Mouse (Mus musculus) liver, embryonic 14.5 days (tissue): ENCODE results near the gene A930004D18Rik. TPM values are rescaled to one million over a fixed set of nuclear protein-coding genes. Genes with fewer than 3 reads are reported as not detected.

Source experiments
- ATAC-seq: fragments of 200-750 bp; cut with Nextera tagmentation; 2 replicates; pipeline ENCODE4 v1.8.0; 2017; ENCODE audit warnings: moderate number of reproducible peaks, mild to moderate bottlenecking, moderate library complexity; ENCODE audit not compliant: insufficient read depth
- DNase-seq, 3 experiments: peaks; one replicate each; pipeline ENCODE4 v3.0.0-alpha.2; 2012 to 2013; ENCODE audit warnings: low read depth in 3 of 3, low spot score in 3 of 3
- H3K27ac ChIP-seq: fragments of 300-500 bp; sonication (generic); 2 replicates; pipeline ENCODE4 v1.5.1; 2014; ENCODE audit warnings: moderate library complexity, mild to moderate bottlenecking, control low read depth, inconsistent platforms
- H3K27me3 ChIP-seq: fragments of 300-500 bp; sonication (generic); 2 replicates; pipeline ENCODE4 v1.6.1; 2014; ENCODE audit warnings: mild to moderate bottlenecking, low read length, moderate library complexity; ENCODE audit not compliant: control insufficient read depth, insufficient read depth
- H3K36me3 ChIP-seq: fragments of 300-500 bp; sonication (generic); replicated peaks from 2 replicates; pipeline ENCODE4 v1.6.1; 2014; ENCODE audit warnings: low read depth; ENCODE audit not compliant: control insufficient read depth, insufficient read depth
- H3K4me1 ChIP-seq, 2 experiments: fragments of 200-500 bp in 1 of 2; fragments of 300-500 bp in 1 of 2; sonication (generic) in 1 of 2; replicated peaks; 2 replicates each; pipeline ENCODE4 v1.6.1; 2012 to 2014; ENCODE audit warnings: antibody characterized with exemption in 1 of 2, inconsistent platforms in 1 of 2, low read length in 1 of 2; ENCODE audit not compliant: control insufficient read depth in 2 of 2, insufficient read depth in 2 of 2
- H3K4me2 ChIP-seq: fragments of 300-500 bp; sonication (generic); 2 replicates; pipeline ENCODE4 v1.6.1; 2014; ENCODE audit warnings: low read depth, mild to moderate bottlenecking, control low read depth, moderate library complexity
- H3K4me3 ChIP-seq, 2 experiments: fragments of 200-500 bp in 1 of 2; fragments of 300-500 bp in 1 of 2; sonication (generic) in 1 of 2; 2 replicates each; pipeline ENCODE4 v1.5.1; 2012 to 2014; ENCODE audit warnings: low read depth in 2 of 2, low read length in 2 of 2, mild to moderate bottlenecking in 2 of 2, control low read depth in 1 of 2, inconsistent platforms in 1 of 2, moderate library complexity in 1 of 2; ENCODE audit not compliant: insufficient read depth in 1 of 2
- H3K9ac ChIP-seq: fragments of 300-500 bp; sonication (generic); replicated peaks from 2 replicates; pipeline ENCODE4 v1.6.1; 2014; ENCODE audit warnings: mild to moderate bottlenecking, control low read depth, moderate library complexity
- H3K9me3 ChIP-seq: fragments of 300-500 bp; sonication (generic); 2 replicates; pipeline ENCODE4 v1.6.1; 2016; ENCODE audit warnings: low read length, mixed read lengths; ENCODE audit not compliant: control insufficient read depth
- CTCF ChIP-seq: IDR thresholded peaks from 2 replicates; pipeline ENCODE4 v1.5.1; 2016; ENCODE audit warnings: antibody characterized with exemption, low read depth, control low read depth
- EP300 ChIP-seq: IDR thresholded peaks from 2 replicates; pipeline ENCODE4 v1.6.1; 2016; ENCODE audit warnings: antibody characterized with exemption, low read depth
- WGBS: fragments of 180-500 bp; shearing (Covaris S2); extraction: QIAGEN DNeasy Blood & Tissue Kit; methylation state at CpG from one replicate; pipeline ENCODE4 v1.1.7; 2014; ENCODE audit not compliant: insufficient replicate concordance; 5-methylcytosine and 5-hydroxymethylcytosine counted together
- polyA plus RNA-seq, 2 experiments: library from polyadenylated mRNA; depleted of rRNA in 1 of 2; stranded (reverse) in 1 of 2; unstranded in 1 of 2; fragments of >200 nt; fragmentation: Nextera tagmentation in 1 of 2; extraction: Ambion mirVana in 1 of 2; gene quantifications; 2 replicates each; pipeline versions ENCODE4 v1.2.1 to v1.2.3; 2012 to 2014

The A930004D18Rik gene
- polyA plus RNA-seq, 2 experiments: 0.36 to 0.48 TPM

DNA sequence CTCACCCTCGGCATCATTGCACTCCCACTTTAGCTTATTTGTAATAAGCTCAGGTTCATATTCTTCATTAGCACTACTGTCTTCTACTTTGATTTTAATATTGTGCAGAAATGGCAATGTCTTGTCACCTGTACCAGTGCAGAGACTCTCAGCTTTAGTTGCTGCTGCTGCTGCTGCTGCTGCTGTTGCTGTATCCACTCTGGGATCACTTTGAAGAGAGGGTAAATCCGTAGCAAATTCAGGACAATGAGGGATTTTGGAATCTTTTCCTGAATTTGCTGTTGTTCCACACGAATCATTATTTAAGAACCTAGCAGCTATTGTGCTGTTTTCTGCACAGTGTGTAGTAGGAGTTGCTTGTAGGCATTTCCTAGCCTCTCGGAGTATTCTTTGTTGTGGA is 8.6 kb upstream of the A930004D18Rik start:
- Histone ChIP-seq H3K4me3 (peak overlapping the region in 1 of 2 experiments; percentile 67; a peak in 2 of 4 replicates), H3K9ac (no peak overlapping the region), H3K27ac (no peak overlapping the region), H3K4me1 (peaks cover 0 to 11% of the 10 kb centered on the region in 2 experiments; a peak in 3 of 4 replicates), H3K4me2 (peak overlapping the region; percentile 70), H3K9me3 (no peaks in the 10 kb centered on the region), H3K27me3 (peaks cover 71% of the 10 kb centered on the region), H3K36me3 (no peaks in the 10 kb centered on the region)
- DNase-seq (no peak), ATAC-seq (no peak)
- WGBS: 15% methylated on average over 4 of the region's 4 CpGs
- no peak for TF ChIP-seq CTCF
- TF ChIP-seq EP300: no peak

GRCm38 (mm10) chr2:18045781-18046181 is 8.2 kb upstream of the A930004D18Rik start:
- no peak for DNase-seq
- Histone ChIP-seq H3K9ac (no peak overlapping the region), H3K4me3 (peak overlapping the region in 1 of 2 experiments; percentile 67; a peak in 2 of 4 replicates), H3K27me3 (peaks cover 71% of the 10 kb centered on the region), H3K4me1 (peaks cover 0 to 11% of the 10 kb centered on the region in 2 experiments; a peak in 3 of 4 replicates), H3K27ac (no peak overlapping the region), H3K4me2 (peak overlapping the region; percentile 70), H3K36me3 (no peaks in the 10 kb centered on the region), H3K9me3 (no peaks in the 10 kb centered on the region)
- TF ChIP-seq EP300 (no peak), CTCF (no peak)
- ATAC-seq: no peak
- 44% methylated on average over 6 of the region's 6 CpGs for WGBS

- no peaks in the 10 kb centered on the region for H3K9me3 ChIP-seq
- 37% methylated on average over 7 of the region's 7 CpGs for WGBS
- DNase-seq: no peak
- ATAC-seq: no peak
- TF ChIP-seq CTCF (no peak), EP300 (no peak)
- peak overlapping the region; percentile 70 for H3K4me2 ChIP-seq
- peaks cover 0 to 11% of the 10 kb centered on the region in 2 experiments; a peak in 3 of 4 replicates for H3K4me1 ChIP-seq
- H3K36me3 ChIP-seq: no peaks in the 10 kb centered on the region
- H3K27me3 ChIP-seq: peaks cover 70% of the 10 kb centered on the region
- no peak overlapping the region for H3K9ac ChIP-seq
- no peak overlapping the region for H3K27ac ChIP-seq
- H3K4me3 ChIP-seq: no peak overlapping the region; a peak in 1 of 4 replicates
These were observed 7.7 kb upstream of the A930004D18Rik start for GRCm38 (mm10) chr2:18045143-18045780.

- peak overlapping the region; percentile 18; the same call in 1 of the 2 replicates for H3K4me2 ChIP-seq
- TF ChIP-seq CTCF (no peak), EP300 (no peak)
- 39% methylated on average over 14 of the region's 14 CpGs for WGBS
- DNase-seq (no peak), ATAC-seq (no peak)
- H3K9me3 ChIP-seq: no peaks in the 10 kb centered on the region
- H3K4me3 ChIP-seq: no peak overlapping the region
- no peak overlapping the region for H3K27ac ChIP-seq
- H3K9ac ChIP-seq: no peak overlapping the region
- peaks cover 58% of the 10 kb centered on the region for H3K27me3 ChIP-seq
- peaks cover 0 to 8% of the 10 kb centered on the region in 2 experiments; a peak in 1 of 4 replicates for H3K4me1 ChIP-seq
- no peaks in the 10 kb centered on the region for H3K36me3 ChIP-seq
These were observed 3.8 kb upstream of the A930004D18Rik start for GRCm38 (mm10) chr2:18041199-18041885.
